Mouse (Mus musculus) splenic B cell, adult 2 months (primary cell): ENCODE data around the gene Mettl9.

Source experiments
- DNase-seq: peaks from one replicate; pipeline ENCODE4 v3.0.0-alpha.2; 2011; ENCODE audit warnings: low read depth, low spot score
- H3K27me3 ChIP-seq: 2 replicates; pipeline ENCODE4 v1.6.1; 2012; ENCODE audit warnings: mild to moderate bottlenecking, low read length, moderate library complexity, mixed read lengths; ENCODE audit not compliant: control insufficient read depth, poor library complexity, insufficient read depth, severe bottlenecking
- H3K36me3 ChIP-seq: 2 replicates; pipeline ENCODE4 v1.6.1; 2012; ENCODE audit warnings: mild to moderate bottlenecking, low read length, moderate library complexity, mixed read lengths; ENCODE audit not compliant: control insufficient read depth, poor library complexity, insufficient read depth, severe bottlenecking

Gene Mettl9

GRCm38 (mm10) chr7:121111321-121111720, 77.1 kb downstream of the Mettl9 start:
- no peaks in the 10 kb centered on the region for H3K36me3 ChIP-seq
- no peak for DNase-seq
- no peaks in the 10 kb centered on the region for H3K27me3 ChIP-seq

DNA sequence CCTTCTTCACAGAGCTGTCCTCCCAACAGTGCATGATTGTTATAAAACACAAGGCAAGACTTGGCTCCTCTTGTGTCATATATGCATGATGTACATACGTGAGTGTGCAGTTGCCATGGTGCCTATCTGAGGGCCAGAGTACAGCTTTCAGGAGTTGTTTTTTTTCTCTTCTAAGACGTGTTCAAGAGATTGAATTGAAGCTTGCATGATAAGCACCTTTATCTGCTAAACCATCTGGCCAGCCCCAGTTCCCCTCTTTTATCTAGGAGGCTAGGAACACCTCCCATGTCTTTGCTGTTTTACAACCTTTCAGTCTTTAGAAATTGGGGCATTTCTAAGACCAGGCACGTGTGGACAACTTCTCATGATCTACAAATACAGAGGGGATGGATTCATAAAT, 77.5 kb downstream of the Mettl9 start:
- no peak for DNase-seq
- H3K36me3 ChIP-seq, result no peaks in the 10 kb centered on the region
- H3K27me3 ChIP-seq, result no peaks in the 10 kb centered on the region

DNA sequence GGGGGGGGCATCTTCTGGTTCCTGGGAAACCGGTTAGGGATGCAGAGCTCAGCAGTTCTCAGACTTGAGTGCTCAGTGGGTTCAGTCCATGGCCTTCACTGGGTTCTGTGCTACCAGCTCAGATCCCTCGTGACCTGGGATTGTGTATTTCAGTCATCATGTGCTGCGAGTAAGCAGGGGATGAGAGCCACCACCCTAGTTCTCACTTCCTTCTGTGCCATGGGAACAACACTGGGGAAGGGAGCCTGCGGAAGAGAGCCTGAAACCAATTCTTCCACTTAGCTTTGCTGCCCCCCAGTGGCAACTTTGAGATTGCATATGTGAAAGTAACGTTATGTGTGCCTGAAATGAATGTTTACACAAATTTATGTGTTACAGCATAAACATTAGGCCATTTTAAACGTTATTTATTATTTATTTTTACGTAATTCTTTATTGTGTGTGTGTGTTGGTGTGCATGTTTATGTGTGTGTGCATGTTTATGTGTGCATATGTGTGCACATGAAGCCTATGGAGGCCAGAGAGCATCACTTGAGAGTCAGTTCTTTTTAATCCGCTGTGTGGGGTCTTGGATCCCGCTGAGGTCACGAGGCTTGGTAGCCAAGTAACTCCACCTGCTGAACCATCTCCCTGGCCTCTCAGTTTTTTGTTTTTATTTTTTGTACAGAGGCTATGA, 86.0 kb downstream of the Mettl9 start:
- DNase-seq, result peak; percentile 68
- Histone ChIP-seq H3K27me3 (no peaks in the 10 kb centered on the region), H3K36me3 (no peaks in the 10 kb centered on the region)
